ENCODE assay signal across 8 mouse cellular contexts in genomic region chr3:108411754-108412121, GRCm38 (mm10). TPM values are rescaled to one million over a fixed set of nuclear protein-coding genes. Genes with fewer than 3 reads are reported as not detected.
DNase-seq lines count a peak whose midpoint lies in the region; ATAC-seq and TF ChIP-seq lines count a peak whose summit lies in the region.

No protein-coding gene starts in this region.

- peaks cover 32% of the 10 kb centered on the region for H3K4me1 ChIP-seq in neural tube, embryonic 11.5 days (ENCODE audit: control insufficient read depth, insufficient read depth, low read length)
- H3K4me1 ChIP-seq in heart, postnatal 0 days (ENCODE audit: control insufficient read depth, insufficient read depth): peaks cover 9% of the 10 kb centered on the region; the same call in 1 of the 2 replicates
- H3K4me1 ChIP-seq in midbrain, embryonic 13.5 days (replicated peaks): peaks cover 84% of the 10 kb centered on the region

- H3K36me3 ChIP-seq in neural tube, embryonic 11.5 days (ENCODE audit: control insufficient read depth, insufficient read depth, low read length): peaks cover 29% of the 10 kb centered on the region
- H3K36me3 ChIP-seq in heart, postnatal 0 days (replicated peaks; ENCODE audit: control insufficient read depth, insufficient read depth, low read length): no peaks in the 10 kb centered on the region; the same call in 1 of the 2 replicates
- H3K36me3 ChIP-seq in midbrain, embryonic 13.5 days: peaks cover 58% of the 10 kb centered on the region

- peak; percentile 35; the same call in 1 of the 2 replicates for ATAC-seq in neural tube, embryonic 11.5 days (ENCODE audit: insufficient read depth, low FRiP score, low TSS enrichment)
- ATAC-seq in heart, postnatal 0 days (ENCODE audit: insufficient read depth, low read depth): 0 out of 2 replicates have a peak, but pooled peaks have one; percentile 36
- ATAC-seq in midbrain, embryonic 13.5 days: peak; percentile 63
- ATAC-seq in activated CD4-positive, CD25-positive, alpha-beta regulatory T cell, adult 4 months: no peak

- TF ChIP-seq EP300 in heart, postnatal 0 days (IDR thresholded peaks at IDR 0.05; ENCODE audit: low read depth): no peak

- peak overlapping the region; percentile 41 for H3K4me3 ChIP-seq in neural tube, embryonic 11.5 days (ENCODE audit: low read depth, low read length)
- H3K4me3 ChIP-seq in heart, postnatal 0 days (ENCODE audit: low read depth, low read length): no peak overlapping the region
- H3K4me3 ChIP-seq in midbrain, embryonic 13.5 days (replicated peaks): peak overlapping the region; percentile 45

- H3K4me2 ChIP-seq in neural tube, embryonic 11.5 days (ENCODE audit: low read depth): peak overlapping the region; percentile 87
- no peak overlapping the region for H3K4me2 ChIP-seq in heart, postnatal 0 days (ENCODE audit: low read depth, low read length)
- H3K4me2 ChIP-seq in midbrain, embryonic 13.5 days (replicated peaks): peak overlapping the region; percentile 69

- peak; percentile 54 for DNase-seq in neural tube, embryonic 11.5 days (ENCODE audit: low spot score)
- DNase-seq in neural tube, embryonic 10.5 days (ENCODE audit: extremely low spot score, low spot score): no peak
- DNase-seq in cerebellum, postnatal 25 days: peak; percentile 71 to 83
- DNase-seq in heart, postnatal 0 days (ENCODE audit: low spot score): no peak
- peak; percentile 92 to 96 for DNase-seq in kidney, postnatal 36 days
- DNase-seq in urinary bladder, adult 18-20 months (ENCODE audit: low spot score in 2 of 2): no peak

- peaks cover 8% of the 10 kb centered on the region for H3K9me3 ChIP-seq in neural tube, embryonic 11.5 days (ENCODE audit: control insufficient read depth, low read length)
- 0 out of 2 replicates have a peak, but pooled peaks cover 10% of the 10 kb centered on the region for H3K9me3 ChIP-seq in heart, postnatal 0 days (replicated peaks; ENCODE audit: control insufficient read depth, low read length)
- peaks cover 8% of the 10 kb centered on the region; the same call in 1 of the 2 replicates for H3K9me3 ChIP-seq in midbrain, embryonic 13.5 days

- H3K27ac ChIP-seq in neural tube, embryonic 11.5 days (ENCODE audit: low read depth, low read length): peak overlapping the region; percentile 97
- H3K27ac ChIP-seq in heart, postnatal 0 days (ENCODE audit: low read depth): no peak overlapping the region
- peak overlapping the region; percentile 98 for H3K27ac ChIP-seq in midbrain, embryonic 13.5 days

- TF ChIP-seq CTCF in heart, postnatal 0 days (IDR thresholded peaks at IDR 0.05; ENCODE audit: low read depth): no peak

- peak overlapping the region; percentile 89 for H3K9ac ChIP-seq in neural tube, embryonic 11.5 days (ENCODE audit: low read length)
- H3K9ac ChIP-seq in heart, postnatal 0 days (replicated peaks; ENCODE audit: low read depth, low read length): no peak overlapping the region
- H3K9ac ChIP-seq in midbrain, embryonic 13.5 days (replicated peaks): peak overlapping the region; percentile 91

- 50% methylated on average over 8 of the region's 8 CpGs for WGBS in neural tube, embryonic 11.5 days
- WGBS in heart, postnatal 0 days: 66% methylated on average over 8 of the region's 8 CpGs
- 13% methylated on average over 7 of the region's 8 CpGs for WGBS in midbrain, embryonic 13.5 days

- no peaks in the 10 kb centered on the region for H3K27me3 ChIP-seq in neural tube, embryonic 11.5 days (ENCODE audit: control insufficient read depth, insufficient read depth, low read length)
- peaks cover 12% of the 10 kb centered on the region for H3K27me3 ChIP-seq in heart, postnatal 0 days (ENCODE audit: control insufficient read depth, insufficient read depth, low read length)
- peaks cover 4% of the 10 kb centered on the region; the same call in 1 of the 2 replicates for H3K27me3 ChIP-seq in midbrain, embryonic 13.5 days

RNA-seq across cellular contexts. Expression of gene Celsr2, which starts 3.6 kb away (rescaled TPM):
- 65.2 and 65.5 TPM in 2 replicates for polyA plus RNA-seq in neural tube, embryonic 11.5 days (2014; fragmentation: Nextera tagmentation; extraction: Ambion mirVana)
- total RNA-seq in heart, postnatal 0 days (2014; rRNA removed; ENCODE audit: low replicate concordance): 3.5 and 5.5 TPM in 2 replicates
- 1.2 and 1.9 TPM in 2 replicates for polyA plus RNA-seq in heart, postnatal 0 days (2015; fragmentation: Nextera tagmentation; extraction: Ambion mirVana)
- polyA plus RNA-seq in midbrain, embryonic 13.5 days (2015; fragmentation: Nextera tagmentation; extraction: Ambion mirVana): 56.5 and 65.5 TPM in 2 replicates
- under 1 TPM; 0.33 to 0.65 TPM for polyA plus RNA-seq in activated CD4-positive, CD25-positive, alpha-beta regulatory T cell, adult 4 months (2017; shearing (Covaris generic))

RNA-seq across cellular contexts. Expression of gene Psrc1, which starts 28.1 kb away (rescaled TPM):
- polyA plus RNA-seq in neural tube, embryonic 11.5 days (2014; fragmentation: Nextera tagmentation; extraction: Ambion mirVana): 52.0 and 54.0 TPM in 2 replicates
- total RNA-seq in heart, postnatal 0 days (2014; rRNA removed; ENCODE audit: low replicate concordance): 8.4 and 17.5 TPM in 2 replicates
- polyA plus RNA-seq in heart, postnatal 0 days (2015; fragmentation: Nextera tagmentation; extraction: Ambion mirVana): 5.0 and 5.4 TPM in 2 replicates
- 23.7 and 25.4 TPM in 2 replicates for polyA plus RNA-seq in midbrain, embryonic 13.5 days (2015; fragmentation: Nextera tagmentation; extraction: Ambion mirVana)
- polyA plus RNA-seq in activated CD4-positive, CD25-positive, alpha-beta regulatory T cell, adult 4 months (2017; shearing (Covaris generic)): 10 to 100 TPM in 1 of 2 experiments, 1 to 10 TPM in 1; 7.8 to 10.3 TPM

RNA-seq across cellular contexts. Expression of gene Sars, which starts 33.3 kb away (rescaled TPM):
- 214 and 216 TPM in 2 replicates for polyA plus RNA-seq in neural tube, embryonic 11.5 days (2014; fragmentation: Nextera tagmentation; extraction: Ambion mirVana)
- 40.3 and 55.3 TPM in 2 replicates for total RNA-seq in heart, postnatal 0 days (2014; rRNA removed; ENCODE audit: low replicate concordance)
- polyA plus RNA-seq in heart, postnatal 0 days (2015; fragmentation: Nextera tagmentation; extraction: Ambion mirVana): 74.4 and 77.7 TPM in 2 replicates
- 208 and 216 TPM in 2 replicates for polyA plus RNA-seq in midbrain, embryonic 13.5 days (2015; fragmentation: Nextera tagmentation; extraction: Ambion mirVana)
- polyA plus RNA-seq in activated CD4-positive, CD25-positive, alpha-beta regulatory T cell, adult 4 months (2017; shearing (Covaris generic)): 100 to 1,000 TPM; 146 to 151 TPM

RNA-seq across cellular contexts. Expression of gene Mybphl, which starts 47.0 kb away (rescaled TPM):
- polyA plus RNA-seq in neural tube, embryonic 11.5 days (2014; fragmentation: Nextera tagmentation; extraction: Ambion mirVana): 0.19 and 0.31 TPM in 2 replicates
- total RNA-seq in heart, postnatal 0 days (2014; rRNA removed; ENCODE audit: low replicate concordance): 49.3 and 60.6 TPM in 2 replicates
- polyA plus RNA-seq in heart, postnatal 0 days (2015; fragmentation: Nextera tagmentation; extraction: Ambion mirVana): 90.0 and 123 TPM in 2 replicates
- not detected in 2 replicates for polyA plus RNA-seq in midbrain, embryonic 13.5 days (2015; fragmentation: Nextera tagmentation; extraction: Ambion mirVana)
- polyA plus RNA-seq in activated CD4-positive, CD25-positive, alpha-beta regulatory T cell, adult 4 months (2017; shearing (Covaris generic)): not detected

Comparison
In these comparisons a context has a peak if more than half of its experiments do, and no peak if none do; other contexts are left out.
1. DNase-seq: peak in neural tube, embryonic 11.5 days (single experiment), cerebellum, postnatal 25 days (2 of 2) and kidney, postnatal 36 days (2 of 2); none in neural tube, embryonic 10.5 days (single experiment), heart, postnatal 0 days (single experiment) and urinary bladder, adult 18-20 months (0 of 2).
2. RNA of gene Celsr2, which starts 3.6 kb away (polyA plus RNA-seq): 56.5 to 65.5 TPM in midbrain, embryonic 13.5 days and 65.2 to 65.5 TPM in neural tube, embryonic 11.5 days; 1.2 to 1.9 TPM in heart, postnatal 0 days and 0.33 to 0.65 TPM in activated CD4-positive, CD25-positive, alpha-beta regulatory T cell, adult 4 months; every median in the first group is over 10 times any median in the second.